Mouse (Mus musculus) monocyte, adult 2 months (primary cell): Measurements from ENCODE around the gene Cald1.

ENCODE experiments used
- DNase-seq, 2 experiments: peaks; one replicate each; pipeline ENCODE4 v3.0.0; 2022; ENCODE audit warnings: low spot score in 2 of 2, low read depth in 1 of 2

Gene Cald1

DNA sequence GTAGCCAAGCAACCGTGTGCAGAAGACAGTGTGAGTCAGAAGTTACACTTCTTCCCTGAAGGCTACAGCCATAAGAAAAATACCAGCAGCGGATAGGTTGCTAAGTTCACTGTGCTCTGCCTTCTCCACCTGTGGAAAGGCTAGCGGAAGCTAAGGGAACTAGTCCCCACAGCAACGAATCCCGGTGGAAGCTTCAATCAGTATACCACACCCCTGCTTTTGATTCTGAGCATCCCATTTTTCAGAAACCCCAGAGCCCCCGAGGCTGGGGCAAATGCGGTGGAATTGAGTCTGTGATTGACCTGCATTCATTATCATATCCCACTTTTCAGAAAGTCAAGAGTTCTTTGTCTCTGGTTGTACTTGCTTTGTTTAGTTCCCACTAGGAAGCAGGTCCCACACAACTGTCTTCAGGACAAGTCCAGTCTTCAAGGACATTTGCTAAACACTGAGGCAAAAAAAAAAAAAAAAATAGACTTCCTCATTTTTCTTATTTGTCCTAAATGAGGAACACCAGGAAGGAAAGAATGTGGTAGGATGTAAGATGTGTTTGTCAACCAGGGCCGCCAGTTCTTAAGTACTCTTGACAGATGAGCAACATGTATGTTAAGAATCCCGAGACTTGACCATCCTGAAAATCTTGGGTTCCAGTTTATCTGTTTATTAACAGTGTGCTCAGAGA, 118.0 kb downstream of the Cald1 start:
- DNase-seq, result no peak

DNA sequence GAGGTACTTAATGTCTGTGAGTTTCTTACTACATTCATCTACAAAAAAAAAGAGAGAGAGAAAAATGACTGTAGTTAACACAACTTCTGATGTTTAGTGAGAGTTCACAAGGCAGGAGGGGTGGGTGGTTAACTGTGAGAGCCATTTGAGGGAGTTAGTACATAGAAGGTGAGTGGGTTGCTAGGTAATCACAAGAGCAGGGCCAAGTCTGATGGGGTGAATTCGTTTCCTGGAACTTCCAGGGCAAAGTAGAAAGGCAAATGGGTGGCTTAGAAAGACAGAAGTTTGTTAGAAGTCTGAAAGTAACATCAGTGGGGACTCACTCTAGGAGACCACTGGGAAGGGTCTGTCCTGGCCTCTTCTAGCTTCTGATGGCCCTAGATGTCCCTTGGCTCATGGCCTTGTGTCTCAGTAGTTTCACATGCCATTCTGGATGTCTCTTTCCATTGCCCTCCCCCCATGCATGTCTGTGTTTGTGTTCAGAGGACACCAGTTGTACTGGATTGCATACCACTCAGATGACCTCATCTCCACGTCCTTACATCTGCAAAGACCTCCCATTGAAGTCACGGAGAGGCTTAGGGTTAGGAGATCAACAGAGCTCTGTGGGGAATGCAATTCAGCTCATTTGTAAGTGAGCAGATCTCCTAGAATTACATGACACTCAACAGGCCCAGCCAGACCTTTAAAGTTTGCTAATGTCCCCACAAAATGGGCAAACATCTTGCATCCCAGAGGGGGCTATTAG, 118.8 kb downstream of the Cald1 start:
- DNase-seq, result no peak

DNA sequence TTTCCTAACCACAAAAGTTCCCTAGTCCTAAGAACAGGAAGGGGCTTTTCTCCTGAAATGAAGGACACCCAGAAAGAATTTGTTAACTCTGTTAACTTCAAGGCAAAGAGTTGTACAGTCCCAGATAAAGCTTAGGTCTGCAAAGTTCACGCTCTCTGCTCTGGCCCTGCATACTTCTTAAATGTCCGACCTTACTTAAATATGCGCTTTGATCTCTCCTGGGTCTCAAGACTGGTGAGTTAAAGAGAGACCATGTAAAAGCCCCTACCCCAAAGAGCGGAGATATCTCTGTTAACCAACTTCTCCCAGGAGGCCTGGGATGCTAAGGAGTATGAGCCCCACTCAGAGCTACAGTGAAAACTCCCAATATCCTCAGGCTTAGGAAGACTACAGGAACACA, 119.4 kb downstream of the Cald1 start:
- no peak for DNase-seq

DNA sequence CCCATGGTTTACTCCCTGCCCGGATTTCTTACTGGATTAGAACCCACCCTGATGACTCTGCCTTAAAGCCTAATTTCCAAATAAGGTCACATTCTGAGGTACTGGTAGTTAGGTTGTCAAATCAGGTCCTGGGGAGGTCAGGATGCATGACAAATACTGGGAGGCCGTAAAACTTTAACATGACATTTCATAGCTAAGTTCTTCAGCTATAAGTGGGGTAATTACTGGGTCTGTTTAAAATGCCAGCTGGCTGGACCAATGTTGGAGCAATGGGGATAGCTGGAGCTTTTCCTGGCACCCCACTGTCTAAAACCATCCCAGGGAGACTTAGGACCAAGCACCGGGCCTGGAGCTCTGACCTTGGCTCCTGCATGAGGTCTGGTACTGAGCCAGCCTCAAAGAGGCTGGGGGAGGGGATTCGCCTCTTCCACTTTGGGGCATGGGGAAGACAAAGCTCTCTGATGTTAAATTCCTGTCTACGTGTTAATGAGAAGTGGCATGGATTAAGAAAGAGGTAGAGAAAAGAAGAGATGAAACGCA, 120.9 kb downstream of the Cald1 start:
- DNase-seq, result no peak

DNA sequence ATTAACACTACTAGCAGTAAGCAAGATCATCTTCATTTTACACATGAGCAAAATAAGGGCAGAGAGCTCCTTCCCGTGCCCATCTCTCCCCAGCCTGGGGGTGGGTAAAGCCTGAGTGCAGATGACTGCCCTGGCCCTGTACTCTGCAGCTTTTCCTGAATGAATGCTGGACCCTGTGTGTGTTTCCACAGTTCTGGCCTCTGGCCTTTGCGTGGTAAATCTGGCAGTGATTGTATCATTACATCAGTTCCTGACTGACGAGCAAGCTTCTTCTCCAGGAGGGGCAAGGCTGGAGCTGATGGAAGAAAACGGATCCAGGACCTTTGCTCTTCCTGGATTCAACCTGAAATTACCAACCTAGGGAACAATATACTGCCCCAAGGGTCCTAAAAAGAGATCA, 122.1 kb downstream of the Cald1 start:
- no peak for DNase-seq

DNA sequence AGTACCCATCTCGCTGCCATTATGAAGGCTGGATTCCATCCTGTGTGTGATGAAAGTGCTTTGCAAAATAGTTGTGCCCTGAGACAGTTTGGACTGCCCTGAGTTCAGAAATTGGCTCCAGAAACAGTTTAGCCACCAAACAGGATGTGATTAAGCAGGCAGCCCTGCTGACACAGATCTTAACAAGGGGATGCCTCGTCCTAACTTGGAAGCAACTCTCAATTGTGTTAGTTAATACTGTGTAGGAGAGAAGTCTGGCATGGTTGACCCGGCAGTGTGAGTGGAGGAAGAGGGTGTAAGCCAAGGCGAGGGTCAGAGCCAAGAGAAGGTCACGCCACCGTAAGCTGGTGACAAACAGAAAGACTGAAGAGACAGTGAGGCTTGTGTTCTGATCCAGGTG, 123.4 kb downstream of the Cald1 start:
- DNase-seq, result no peak

DNA sequence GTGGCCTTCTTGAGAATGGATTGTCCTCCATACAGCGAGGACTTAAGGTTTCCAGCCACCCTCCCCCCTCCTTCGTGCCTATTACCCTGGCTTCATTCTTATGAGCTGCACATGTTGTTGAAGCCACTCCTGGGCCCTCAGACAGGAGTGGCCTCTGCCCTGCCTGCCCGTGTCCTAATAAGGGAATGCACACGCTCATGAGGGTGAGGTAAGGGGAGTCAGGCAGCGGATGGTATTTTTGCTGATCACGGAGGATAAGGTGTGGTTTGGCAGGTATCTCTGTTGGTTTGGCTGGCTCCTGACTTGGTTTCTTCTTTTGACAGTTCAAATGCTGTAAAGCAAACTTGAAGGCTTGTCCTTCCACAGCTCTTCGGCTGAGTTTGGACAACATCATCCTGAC, 124.4 kb downstream of the Cald1 start:
- DNase-seq, result no peak

DNA sequence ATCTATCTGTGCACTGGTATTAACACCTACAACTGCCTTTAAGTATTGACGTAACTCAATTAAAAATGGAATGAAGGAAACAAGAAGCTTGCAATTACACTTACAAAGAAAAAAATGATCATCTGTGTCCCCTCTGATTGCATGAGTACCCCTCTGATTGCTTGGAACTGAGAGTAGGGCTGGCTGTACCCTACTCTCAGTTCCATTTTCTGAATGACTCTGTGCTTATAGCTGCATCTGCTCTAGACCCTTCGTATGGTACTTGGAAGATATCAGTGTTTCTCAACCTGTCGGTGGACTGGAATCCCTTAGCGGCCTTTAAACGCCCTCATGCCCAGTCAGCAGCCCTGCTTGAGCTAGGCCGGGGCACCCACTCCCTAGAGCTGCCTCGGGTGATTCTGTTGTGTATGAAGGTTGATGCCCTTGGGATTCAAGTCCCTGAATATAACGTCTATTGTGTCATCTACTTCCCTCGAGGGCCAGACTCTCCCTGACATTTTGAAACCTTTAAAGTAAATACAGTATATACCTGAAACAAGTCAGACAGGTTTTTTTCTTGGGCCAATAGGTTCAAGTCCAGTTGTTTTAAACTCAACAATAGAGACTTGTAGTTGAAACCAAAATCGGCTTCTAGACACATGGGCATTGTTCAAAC, 125.1 kb downstream of the Cald1 start:
- no peak for DNase-seq

DNA sequence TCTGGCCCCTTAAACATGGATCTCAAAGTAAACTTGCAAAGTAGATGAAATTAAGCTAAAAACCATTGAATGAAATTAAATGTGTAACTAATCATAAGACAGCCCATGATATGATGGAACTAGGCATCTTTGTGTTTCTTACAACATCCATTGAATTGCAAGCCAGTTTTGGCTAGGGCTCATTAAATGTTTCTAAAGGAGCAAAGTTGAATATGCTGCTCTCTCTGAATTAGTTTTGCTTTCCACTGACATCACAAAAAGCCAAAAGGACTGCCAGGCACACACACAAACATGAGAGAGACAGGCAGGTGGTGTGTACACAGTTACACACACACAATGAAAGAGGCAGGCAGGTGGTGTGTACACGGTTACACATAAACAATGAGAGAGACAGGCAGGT, 127.4 kb downstream of the Cald1 start:
- DNase-seq, result no peak

DNA sequence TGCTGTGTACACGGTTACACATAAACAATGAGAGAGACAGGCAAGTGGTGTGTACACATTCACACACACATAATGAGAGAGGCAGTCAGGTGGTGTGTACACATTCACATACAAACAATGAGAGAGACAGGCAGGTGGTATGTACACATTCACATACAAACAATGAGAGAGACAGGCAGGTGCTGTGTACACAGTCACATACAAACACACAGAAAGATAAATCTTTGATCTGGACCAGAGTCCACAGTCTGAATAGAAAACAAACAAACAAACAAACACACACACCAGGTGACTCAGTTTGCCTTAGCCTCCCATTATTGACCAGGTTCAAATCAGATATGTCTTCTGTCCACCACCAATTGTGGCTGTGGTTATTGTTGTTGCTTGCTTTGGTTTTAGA, 127.8 kb downstream of the Cald1 start:
- no peak for DNase-seq

DNA sequence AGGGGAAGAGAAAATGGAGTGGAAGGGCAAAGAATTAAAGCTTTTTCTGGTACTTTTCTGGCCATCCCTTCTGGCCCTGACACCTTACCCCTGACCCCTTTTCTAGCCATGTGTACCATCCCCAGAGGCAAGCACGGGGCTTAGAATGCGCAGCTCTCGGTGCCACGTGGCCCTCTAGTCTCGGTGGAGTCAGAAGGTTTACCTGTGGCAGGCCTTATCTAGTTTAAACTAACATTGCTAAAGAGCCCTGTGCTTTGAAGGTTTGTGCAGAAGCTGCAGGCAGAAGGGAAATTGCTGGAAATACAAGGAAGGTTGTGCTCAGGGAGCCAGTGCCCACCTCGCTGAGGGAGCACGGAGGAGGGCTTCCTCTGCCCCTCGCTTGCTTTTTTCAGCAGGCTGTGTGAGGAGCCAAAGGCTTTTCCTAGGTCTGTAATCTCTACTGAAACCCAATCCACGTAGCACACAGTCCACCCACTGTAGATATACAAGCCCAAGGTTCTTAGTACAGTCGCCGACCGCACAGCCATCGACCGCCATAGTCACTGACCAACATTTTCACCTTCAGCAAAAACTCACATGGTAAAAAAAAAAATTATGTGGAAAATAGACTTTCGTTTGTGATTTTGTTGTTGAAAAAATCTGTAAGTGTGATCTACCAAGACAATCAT, 129.2 kb downstream of the Cald1 start:
- DNase-seq, result no peak

DNA sequence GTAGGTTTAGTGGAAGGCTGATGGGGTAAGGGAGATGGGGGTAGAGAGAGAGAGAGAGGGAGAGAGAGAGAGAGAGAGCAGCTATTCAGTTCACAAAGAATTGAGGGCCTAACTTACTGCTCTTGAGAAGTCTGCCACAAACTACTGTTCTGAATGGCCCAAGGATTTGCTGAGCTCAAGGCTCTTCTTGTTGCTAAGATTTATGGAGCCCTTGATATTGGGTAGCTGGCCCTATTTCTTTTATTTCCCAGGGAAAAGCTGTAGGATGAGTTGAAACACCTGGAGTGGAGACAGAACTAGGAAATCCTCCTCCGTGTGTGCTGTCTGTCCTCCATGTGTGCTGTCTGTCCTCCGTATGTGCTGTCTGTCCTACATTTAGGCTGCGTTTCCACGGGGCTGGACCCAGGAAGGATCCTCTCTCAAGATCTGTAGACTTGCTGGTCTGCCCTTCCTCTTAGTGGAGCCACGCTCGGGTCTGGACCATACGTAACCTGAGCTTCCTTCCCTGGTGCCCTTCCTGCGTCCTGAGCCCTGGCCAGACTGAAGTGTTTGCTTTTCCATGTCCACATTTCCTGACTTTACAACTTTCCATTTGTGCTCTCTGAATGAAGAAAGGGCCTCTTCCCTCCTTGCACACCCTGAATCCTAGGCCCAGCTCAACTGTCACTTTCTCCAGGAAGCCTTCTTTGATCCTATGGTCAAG, 131.3 kb downstream of the Cald1 start:
- no peak for DNase-seq

DNA sequence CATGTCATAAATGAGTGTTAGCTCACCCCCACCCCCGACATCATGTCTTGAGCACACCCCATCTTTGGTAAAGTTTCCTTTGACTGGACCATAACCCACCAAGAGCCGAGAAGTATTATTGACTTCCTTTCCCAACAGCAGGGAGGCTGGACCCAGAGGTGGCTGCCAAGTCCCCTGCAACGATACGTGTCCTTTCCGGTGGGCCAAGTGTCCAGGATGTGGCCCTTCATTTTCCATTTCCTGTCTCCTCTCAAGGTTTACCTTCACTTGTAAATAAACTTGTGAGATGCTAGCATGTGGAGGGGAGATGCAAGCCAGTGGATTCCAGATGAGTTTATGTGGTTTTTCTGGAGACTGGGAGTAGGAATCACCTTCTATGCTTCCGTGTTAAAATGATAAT, 132.7 kb downstream of the Cald1 start:
- no peak for DNase-seq

DNA sequence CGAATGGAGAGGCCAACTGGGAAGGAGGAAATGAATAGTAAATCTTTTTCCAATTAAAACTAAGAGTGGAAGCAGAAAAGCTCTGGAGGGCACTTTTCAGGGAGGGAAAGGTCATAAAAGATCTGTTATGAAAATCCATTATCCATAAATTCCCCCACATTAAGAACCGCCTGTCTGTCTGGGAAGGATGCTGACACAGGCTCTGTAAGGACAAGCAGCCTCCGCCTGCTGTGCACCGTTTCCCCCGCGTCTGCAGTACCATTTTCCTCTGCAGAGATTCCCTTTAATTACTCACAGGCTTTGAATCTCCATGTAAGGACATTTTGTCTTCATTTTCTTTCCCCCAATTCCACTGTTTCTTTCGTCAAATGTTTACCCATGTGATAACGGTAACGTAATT, 133.2 kb downstream of the Cald1 start:
- no peak for DNase-seq

DNA sequence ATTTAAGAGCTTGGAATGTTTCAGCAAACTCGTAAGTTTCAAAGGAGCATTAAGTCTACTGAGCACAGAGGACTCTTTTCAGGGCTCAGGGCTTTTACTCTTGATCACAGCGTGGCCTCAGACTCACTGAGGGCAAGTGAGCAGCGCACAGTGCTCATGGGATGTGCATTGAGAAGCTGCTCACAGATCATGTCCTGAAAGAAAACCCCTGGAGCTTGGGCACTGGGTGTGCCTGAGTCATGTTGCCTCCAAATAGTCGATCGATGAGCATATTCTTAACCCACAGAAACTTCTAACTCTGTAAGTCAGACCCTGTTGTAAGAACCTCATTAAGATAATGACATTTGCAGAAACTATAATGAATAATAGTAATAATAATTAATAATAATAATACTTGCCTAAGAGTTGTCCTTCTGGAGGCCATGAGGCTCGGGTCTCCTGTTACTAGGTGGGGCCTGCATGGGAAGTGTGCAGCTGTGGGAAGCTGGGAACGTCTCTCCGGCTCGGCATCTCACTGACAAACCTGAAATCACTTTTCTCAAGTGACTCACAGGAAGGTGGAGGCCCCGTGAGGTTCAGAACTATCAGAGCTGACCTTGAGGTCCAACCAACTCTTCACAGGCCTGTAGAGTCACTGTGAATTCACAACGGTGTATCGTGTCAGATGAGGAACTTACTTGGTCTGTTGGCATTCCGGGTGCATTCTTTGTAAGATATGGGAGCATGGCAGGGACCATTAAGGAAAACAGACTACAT, 136.8 kb downstream of the Cald1 start:
- no peak for DNase-seq

DNA sequence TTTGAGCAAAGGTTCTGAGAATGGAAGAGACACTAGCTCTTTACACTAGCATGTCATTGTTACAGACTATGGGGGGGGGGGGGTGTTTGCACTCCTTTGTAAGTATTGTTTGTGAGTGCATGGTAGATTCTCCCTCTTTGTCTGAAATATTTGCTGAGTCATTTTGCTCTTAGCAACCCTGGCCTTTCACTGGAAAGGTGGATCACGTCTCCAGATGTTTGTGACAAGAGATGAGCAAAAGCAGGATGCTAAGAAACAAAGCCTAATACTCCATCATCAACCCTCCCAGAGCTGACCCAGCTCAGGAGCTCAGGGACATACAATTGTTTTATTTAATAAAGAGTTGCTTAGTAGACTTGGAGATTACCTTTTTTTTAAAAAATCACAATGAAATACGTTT, 138.6 kb downstream of the Cald1 start:
- no peak for DNase-seq

DNA sequence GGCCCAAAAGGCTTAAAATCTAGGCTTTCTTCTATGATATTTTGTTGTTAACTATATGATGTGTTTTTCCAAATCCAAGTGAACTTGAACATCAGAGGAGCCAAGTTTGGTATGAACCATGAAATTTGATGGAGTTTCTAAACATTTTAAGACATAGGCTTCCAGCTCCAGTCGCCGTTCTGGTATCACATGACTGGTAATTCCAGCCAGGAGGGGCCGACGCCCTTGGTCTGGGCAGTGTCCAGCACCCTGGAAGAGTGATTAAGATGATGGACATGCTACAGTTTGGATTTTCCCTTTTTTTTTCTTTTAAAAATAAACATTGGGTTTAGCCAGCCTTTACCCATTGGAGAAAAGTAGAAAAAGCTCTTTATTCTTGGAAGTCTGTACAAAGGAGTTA, 145.6 kb downstream of the Cald1 start:
- no peak for DNase-seq

DNA sequence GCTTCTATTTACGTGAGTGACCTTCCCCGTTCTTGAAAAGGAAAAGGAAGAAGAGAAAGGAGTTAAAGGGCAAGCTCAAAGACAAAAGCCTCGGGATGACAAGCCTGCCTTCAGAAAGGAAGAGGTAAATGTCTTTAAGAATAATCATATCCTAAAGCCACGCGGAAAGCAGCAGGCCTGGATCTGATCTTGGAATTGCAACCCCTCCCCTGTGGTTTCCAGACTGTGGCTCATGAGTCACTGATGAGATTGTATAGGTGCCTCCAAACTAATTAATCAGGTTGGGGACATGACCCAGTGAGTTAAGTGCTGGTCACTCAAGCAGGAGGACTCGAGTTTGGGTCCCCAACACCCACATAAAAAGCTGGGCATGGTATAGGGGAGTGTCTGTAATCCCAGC, 149.5 kb downstream of the Cald1 start:
- DNase-seq, result no peak

DNA sequence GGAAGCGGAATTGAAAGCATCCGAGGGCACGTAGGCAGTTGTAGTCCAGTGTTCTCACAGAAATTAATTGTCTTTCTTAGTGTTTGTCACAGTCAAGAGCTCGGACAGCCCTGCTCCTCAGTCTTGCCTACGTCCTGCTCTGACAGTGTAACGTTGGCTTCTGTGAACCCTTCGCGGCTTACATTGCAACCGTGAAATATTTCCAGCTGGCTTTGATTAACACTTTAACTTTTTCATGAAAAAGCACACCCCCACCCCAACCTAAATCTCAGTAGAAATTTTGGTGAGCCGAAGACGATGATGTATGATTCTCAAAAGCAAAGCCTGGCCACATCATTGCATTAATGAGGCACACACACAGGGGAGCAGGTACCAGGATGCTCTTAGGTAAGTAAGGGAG, 150.3 kb downstream of the Cald1 start:
- no peak for DNase-seq

DNA sequence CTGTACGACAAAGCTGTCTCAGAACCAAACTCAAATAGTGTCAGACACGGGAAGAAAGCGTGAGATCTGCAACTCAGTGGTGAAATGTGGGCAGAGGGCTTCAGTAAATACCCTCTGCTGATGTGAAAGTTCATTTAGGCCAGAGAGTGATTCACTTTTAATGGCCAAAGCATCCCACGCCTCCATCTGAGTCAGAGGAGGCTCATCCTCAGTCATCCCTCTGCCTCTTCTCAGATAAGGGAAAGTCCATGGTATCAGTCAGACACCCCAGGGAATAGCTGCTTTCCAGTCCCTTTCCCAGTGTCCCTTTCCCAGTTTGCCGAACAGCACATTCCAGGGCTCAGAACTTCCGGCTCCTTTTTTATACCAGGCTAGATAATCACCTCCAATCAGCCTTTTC, 151.2 kb downstream of the Cald1 start:
- no peak for DNase-seq
